Mouse (Mus musculus): ENCODE measurements around the gene Pnrc1. TPM values are rescaled to one million over a fixed set of nuclear protein-coding genes. Genes with fewer than 3 reads are reported as not detected.

Gene Pnrc1
- polyA plus RNA-seq, 1 experiment from 2014 or later: 83.2 TPM

- DNase-seq: no peak
- H3K9ac ChIP-seq (replicated peaks; ENCODE audit: low read length): no peak overlapping the region
- no peak overlapping the region for H3K4me3 ChIP-seq (replicated peaks; ENCODE audit: low read depth, low read length)
- no peak for ATAC-seq (ENCODE audit: low FRiP score, low TSS enrichment)
- WGBS: 88% methylated on average over 3 of the region's 3 CpGs
- H3K36me3 ChIP-seq (ENCODE audit: control insufficient read depth, insufficient read depth, low read length): no peaks in the 10 kb centered on the region
- no peaks in the 10 kb centered on the region for H3K9me3 ChIP-seq (ENCODE audit: control insufficient read depth, low read length)
- no peak overlapping the region for H3K27ac ChIP-seq (replicated peaks; ENCODE audit: low read depth, low read length)
- H3K4me1 ChIP-seq (ENCODE audit: control insufficient read depth, insufficient read depth, low read length): no peaks in the 10 kb centered on the region
- no peaks in the 10 kb centered on the region for H3K27me3 ChIP-seq (ENCODE audit: control insufficient read depth, insufficient read depth, low read length)
- H3K4me2 ChIP-seq (ENCODE audit: low read length): no peak overlapping the region
These were observed 7.9 kb downstream of the Pnrc1 start for GRCm38 (mm10) chr4:33281891-33282685.

DNA sequence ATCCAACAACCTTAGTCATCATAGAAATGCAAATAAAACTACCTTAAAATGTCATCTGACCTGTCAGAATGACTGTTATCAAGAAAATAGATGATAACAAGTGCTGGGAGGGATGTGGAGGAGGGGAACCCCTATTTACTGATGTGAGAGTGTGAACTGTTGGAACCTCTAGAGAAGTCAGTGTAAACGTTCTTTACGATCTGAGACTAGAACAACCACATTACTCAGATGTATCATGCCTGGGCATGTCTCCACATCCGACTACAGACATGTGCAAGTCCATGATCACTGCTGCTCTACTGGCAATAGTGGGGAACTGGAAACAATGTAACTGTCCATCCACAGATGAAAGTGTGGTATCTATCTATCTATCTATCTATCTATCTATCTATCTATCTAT, 16.5 kb downstream of the Pnrc1 start:
- WGBS: 87% methylated on average over 3 of the region's 3 CpGs
- Histone ChIP-seq H3K9ac (replicated peaks; ENCODE audit: low read length) (no peak overlapping the region), H3K36me3 (ENCODE audit: control insufficient read depth, insufficient read depth, low read length) (no peaks in the 10 kb centered on the region), H3K9me3 (ENCODE audit: control insufficient read depth, low read length) (no peaks in the 10 kb centered on the region), H3K4me2 (ENCODE audit: low read length) (no peak overlapping the region), H3K4me3 (replicated peaks; ENCODE audit: low read depth, low read length) (no peak overlapping the region), H3K27me3 (ENCODE audit: control insufficient read depth, insufficient read depth, low read length) (no peaks in the 10 kb centered on the region), H3K4me1 (ENCODE audit: control insufficient read depth, insufficient read depth, low read length) (no peaks in the 10 kb centered on the region), H3K27ac (replicated peaks; ENCODE audit: low read depth, low read length) (no peak overlapping the region)
- no peak for ATAC-seq (ENCODE audit: low FRiP score, low TSS enrichment)
- no peak for DNase-seq

- Histone ChIP-seq H3K9ac (replicated peaks; ENCODE audit: low read length) (no peak overlapping the region), H3K9me3 (ENCODE audit: control insufficient read depth, low read length) (no peaks in the 10 kb centered on the region), H3K36me3 (ENCODE audit: control insufficient read depth, insufficient read depth, low read length) (no peaks in the 10 kb centered on the region), H3K27me3 (ENCODE audit: control insufficient read depth, insufficient read depth, low read length) (no peaks in the 10 kb centered on the region), H3K4me1 (ENCODE audit: control insufficient read depth, insufficient read depth, low read length) (no peaks in the 10 kb centered on the region), H3K4me2 (ENCODE audit: low read length) (no peak overlapping the region), H3K4me3 (replicated peaks; ENCODE audit: low read depth, low read length) (no peak overlapping the region), H3K27ac (replicated peaks; ENCODE audit: low read depth, low read length) (no peak overlapping the region)
- ATAC-seq (ENCODE audit: low FRiP score, low TSS enrichment) (no peak), DNase-seq (no peak)
- WGBS: 85% methylated on average over 11 of the region's 11 CpGs
These were observed 19.3 kb downstream of the Pnrc1 start for GRCm38 (mm10) chr4:33270386-33271314.

- Histone ChIP-seq H3K4me2 (ENCODE audit: low read length) (no peak overlapping the region), H3K27ac (replicated peaks; ENCODE audit: low read depth, low read length) (no peak overlapping the region), H3K36me3 (ENCODE audit: control insufficient read depth, insufficient read depth, low read length) (no peaks in the 10 kb centered on the region), H3K4me3 (replicated peaks; ENCODE audit: low read depth, low read length) (no peak overlapping the region), H3K9ac (replicated peaks; ENCODE audit: low read length) (no peak overlapping the region), H3K4me1 (ENCODE audit: control insufficient read depth, insufficient read depth, low read length) (no peaks in the 10 kb centered on the region), H3K27me3 (ENCODE audit: control insufficient read depth, insufficient read depth, low read length) (no peaks in the 10 kb centered on the region), H3K9me3 (ENCODE audit: control insufficient read depth, low read length) (no peaks in the 10 kb centered on the region)
- ATAC-seq (ENCODE audit: low FRiP score, low TSS enrichment) (no peak), DNase-seq (no peak)
- WGBS: 91% methylated on average over 11 of the region's 11 CpGs
These were observed 24.8 kb downstream of the Pnrc1 start for GRCm38 (mm10) chr4:33264979-33265726.

DNA sequence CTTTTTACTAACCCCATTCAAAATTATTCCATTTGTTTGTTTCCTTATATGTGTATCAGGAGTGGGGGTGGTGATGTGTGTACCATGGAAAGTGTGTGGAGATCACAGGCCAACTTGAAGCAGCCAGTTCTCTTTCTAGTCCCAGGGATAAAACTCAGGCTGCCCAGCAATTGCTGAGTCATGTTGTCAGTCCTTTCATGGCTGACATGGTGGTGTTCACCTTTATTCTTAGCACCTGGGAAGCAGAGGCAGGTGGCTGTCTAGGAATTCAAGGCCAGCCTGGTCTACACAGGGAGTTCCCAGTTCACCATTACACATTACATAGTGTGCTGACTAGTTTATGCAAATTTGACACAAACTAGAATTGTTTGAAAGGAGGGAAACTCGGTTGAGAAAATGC, 27.1 kb downstream of the Pnrc1 start:
- DNase-seq (no peak), ATAC-seq (ENCODE audit: low FRiP score, low TSS enrichment) (no peak)
- WGBS: 77% methylated on average over 1 of the region's 1 CpGs
- no peak overlapping the region for H3K9ac ChIP-seq (replicated peaks; ENCODE audit: low read length)
- no peak overlapping the region for H3K4me3 ChIP-seq (replicated peaks; ENCODE audit: low read depth, low read length)
- no peaks in the 10 kb centered on the region for H3K36me3 ChIP-seq (ENCODE audit: control insufficient read depth, insufficient read depth, low read length)
- H3K27ac ChIP-seq (replicated peaks; ENCODE audit: low read depth, low read length): no peak overlapping the region
- no peak overlapping the region for H3K4me2 ChIP-seq (ENCODE audit: low read length)
- H3K27me3 ChIP-seq (ENCODE audit: control insufficient read depth, insufficient read depth, low read length): no peaks in the 10 kb centered on the region
- H3K9me3 ChIP-seq (ENCODE audit: control insufficient read depth, low read length): no peaks in the 10 kb centered on the region
- H3K4me1 ChIP-seq (ENCODE audit: control insufficient read depth, insufficient read depth, low read length): no peaks in the 10 kb centered on the region

GRCm38 (mm10) chr4:33261311-33261753, 28.6 kb downstream of the Pnrc1 start:
- no peaks in the 10 kb centered on the region for H3K36me3 ChIP-seq (ENCODE audit: control insufficient read depth, insufficient read depth, low read length)
- peak; percentile 22 for DNase-seq
- H3K27me3 ChIP-seq (ENCODE audit: control insufficient read depth, insufficient read depth, low read length): no peaks in the 10 kb centered on the region
- no peaks in the 10 kb centered on the region for H3K9me3 ChIP-seq (ENCODE audit: control insufficient read depth, low read length)
- H3K27ac ChIP-seq (replicated peaks; ENCODE audit: low read depth, low read length): no peak overlapping the region
- no peak overlapping the region for H3K4me3 ChIP-seq (replicated peaks; ENCODE audit: low read depth, low read length)
- 80% methylated on average over 7 of the region's 7 CpGs for WGBS
- no peak overlapping the region for H3K9ac ChIP-seq (replicated peaks; ENCODE audit: low read length)
- H3K4me1 ChIP-seq (ENCODE audit: control insufficient read depth, insufficient read depth, low read length): no peaks in the 10 kb centered on the region
- no peak overlapping the region for H3K4me2 ChIP-seq (ENCODE audit: low read length)
- ATAC-seq (ENCODE audit: low FRiP score, low TSS enrichment): no peak

DNA sequence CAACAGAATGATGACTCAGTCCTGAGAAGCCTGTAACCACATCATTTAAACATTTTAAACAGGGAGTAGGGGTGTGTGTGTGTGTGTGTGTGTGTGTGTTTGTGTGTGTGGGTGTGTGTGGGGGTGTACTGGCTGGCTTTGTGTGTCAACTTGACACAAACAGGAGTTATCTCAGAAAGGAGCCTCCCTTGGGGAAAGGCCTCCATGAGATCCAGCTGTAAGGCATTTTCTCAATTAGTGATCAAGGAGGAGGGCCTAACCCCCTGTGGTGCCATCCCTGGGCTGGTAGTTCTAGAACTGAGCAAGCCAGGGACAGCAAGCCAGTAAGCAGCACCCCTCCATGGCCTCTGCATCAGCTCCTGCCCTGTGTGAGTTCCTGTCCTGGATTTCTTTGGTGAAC, 29.7 kb downstream of the Pnrc1 start:
- H3K36me3 ChIP-seq (ENCODE audit: control insufficient read depth, insufficient read depth, low read length): no peaks in the 10 kb centered on the region
- ATAC-seq (ENCODE audit: low FRiP score, low TSS enrichment) (no peak), DNase-seq (no peak)
- no peaks in the 10 kb centered on the region for H3K4me1 ChIP-seq (ENCODE audit: control insufficient read depth, insufficient read depth, low read length)
- no peaks in the 10 kb centered on the region for H3K9me3 ChIP-seq (ENCODE audit: control insufficient read depth, low read length)
- H3K27ac ChIP-seq (replicated peaks; ENCODE audit: low read depth, low read length): no peak overlapping the region
- no peak overlapping the region for H3K9ac ChIP-seq (replicated peaks; ENCODE audit: low read length)
- no peak overlapping the region for H3K4me3 ChIP-seq (replicated peaks; ENCODE audit: low read depth, low read length)
- no peak overlapping the region for H3K4me2 ChIP-seq (ENCODE audit: low read length)
- no peaks in the 10 kb centered on the region for H3K27me3 ChIP-seq (ENCODE audit: control insufficient read depth, insufficient read depth, low read length)

DNA sequence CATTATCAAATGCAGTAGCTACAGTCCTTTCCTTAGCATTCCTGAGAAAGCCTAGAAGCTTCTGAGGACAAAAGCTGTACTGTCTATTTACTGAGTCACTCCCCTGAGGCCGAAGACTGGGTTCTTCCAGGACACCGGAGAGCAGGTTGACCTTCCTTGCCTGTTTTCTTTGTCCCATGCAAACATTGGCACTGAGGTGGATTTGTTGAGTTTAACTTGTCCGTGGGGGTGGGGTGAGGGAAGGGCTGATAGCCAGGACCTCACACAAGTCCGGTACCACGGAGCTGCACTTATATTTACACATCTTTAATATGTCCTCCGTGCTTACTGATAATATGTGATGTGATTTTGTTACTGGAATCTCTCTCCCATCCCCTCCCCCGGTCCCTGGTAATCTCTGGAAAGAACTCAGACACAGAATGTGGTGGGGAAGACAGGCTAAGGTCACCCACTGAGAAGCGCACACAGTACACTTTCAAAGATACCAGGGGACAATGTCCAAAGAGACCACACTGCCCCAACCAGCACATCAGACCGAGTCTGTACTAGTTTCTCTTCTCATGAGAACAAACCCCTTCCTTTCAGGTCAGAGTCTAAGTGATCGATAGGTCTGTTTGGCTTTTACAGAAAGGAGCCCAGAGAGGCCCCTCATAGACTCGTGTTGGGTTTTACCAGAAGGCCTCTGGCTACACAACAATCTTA, 32.5 kb downstream of the Pnrc1 start:
- H3K4me2 ChIP-seq (ENCODE audit: low read length): no peak overlapping the region
- WGBS: 86% methylated on average over 11 of the region's 11 CpGs
- ATAC-seq (ENCODE audit: low FRiP score, low TSS enrichment) (no peak), DNase-seq (no peak)
- H3K36me3 ChIP-seq (ENCODE audit: control insufficient read depth, insufficient read depth, low read length): no peaks in the 10 kb centered on the region
- no peak overlapping the region for H3K9ac ChIP-seq (replicated peaks; ENCODE audit: low read length)
- no peaks in the 10 kb centered on the region for H3K4me1 ChIP-seq (ENCODE audit: control insufficient read depth, insufficient read depth, low read length)
- no peaks in the 10 kb centered on the region for H3K9me3 ChIP-seq (ENCODE audit: control insufficient read depth, low read length)
- H3K4me3 ChIP-seq (replicated peaks; ENCODE audit: low read depth, low read length): no peak overlapping the region
- no peak overlapping the region for H3K27ac ChIP-seq (replicated peaks; ENCODE audit: low read depth, low read length)
- H3K27me3 ChIP-seq (ENCODE audit: control insufficient read depth, insufficient read depth, low read length): no peaks in the 10 kb centered on the region

All from midbrain, embryonic 14.5 days (tissue).